Mouse (Mus musculus) c-Kit-positive CD71-positive TER-119-negative erythroid progenitor cells, embryonic 14.5 days (primary cell): ENCODE data around the gene Bmp7.

ENCODE experiments used
- DNase-seq: peaks from one replicate; pipeline ENCODE4 v3.0.0-alpha.2; 2013; ENCODE audit warnings: low read depth

The Bmp7 gene

GRCm38 (mm10) chr2:172848193-172848592 is 91.9 kb downstream of the Bmp7 start:
- no peak for DNase-seq

DNA sequence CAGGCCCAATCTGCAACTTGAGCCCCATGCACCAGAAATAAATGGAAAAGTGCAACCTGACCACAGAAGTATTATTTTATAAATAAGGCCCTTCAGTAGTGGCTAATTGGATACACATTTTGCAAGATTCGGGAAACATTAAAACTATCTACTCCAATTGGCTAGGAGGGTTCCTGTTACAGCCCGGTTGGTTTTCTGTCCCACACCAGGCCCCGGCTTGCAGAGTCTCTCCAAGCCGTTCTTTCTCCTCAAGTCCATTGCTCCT is 93.9 kb downstream of the Bmp7 start:
- no peak for DNase-seq

- DNase-seq: no peak
Observed at GRCm38 (mm10) chr2:172845536-172846310, 94.4 kb downstream of the Bmp7 start.

GRCm38 (mm10) chr2:172843903-172844302 is 96.2 kb downstream of the Bmp7 start:
- no peak for DNase-seq

DNA sequence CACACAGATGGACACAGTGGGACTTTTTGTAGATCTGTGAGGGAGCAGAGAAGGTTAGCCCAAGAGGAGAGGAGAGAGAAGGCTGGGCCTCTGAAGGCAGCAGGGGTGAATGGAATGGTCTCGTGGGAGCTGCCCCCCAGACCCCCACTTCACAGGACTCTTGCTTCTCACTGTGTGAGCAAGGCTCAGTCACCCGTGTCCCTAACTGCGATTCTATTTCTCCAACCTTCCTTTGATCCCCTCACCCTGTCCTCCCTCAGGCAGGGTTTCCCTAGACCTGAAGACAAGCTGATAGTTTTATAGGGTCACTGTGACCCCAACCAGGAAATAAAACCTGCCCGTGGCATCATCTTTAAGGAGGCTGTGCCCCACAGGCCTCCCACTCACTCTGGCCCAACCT is 97.8 kb downstream of the Bmp7 start:
- DNase-seq: no peak

DNA sequence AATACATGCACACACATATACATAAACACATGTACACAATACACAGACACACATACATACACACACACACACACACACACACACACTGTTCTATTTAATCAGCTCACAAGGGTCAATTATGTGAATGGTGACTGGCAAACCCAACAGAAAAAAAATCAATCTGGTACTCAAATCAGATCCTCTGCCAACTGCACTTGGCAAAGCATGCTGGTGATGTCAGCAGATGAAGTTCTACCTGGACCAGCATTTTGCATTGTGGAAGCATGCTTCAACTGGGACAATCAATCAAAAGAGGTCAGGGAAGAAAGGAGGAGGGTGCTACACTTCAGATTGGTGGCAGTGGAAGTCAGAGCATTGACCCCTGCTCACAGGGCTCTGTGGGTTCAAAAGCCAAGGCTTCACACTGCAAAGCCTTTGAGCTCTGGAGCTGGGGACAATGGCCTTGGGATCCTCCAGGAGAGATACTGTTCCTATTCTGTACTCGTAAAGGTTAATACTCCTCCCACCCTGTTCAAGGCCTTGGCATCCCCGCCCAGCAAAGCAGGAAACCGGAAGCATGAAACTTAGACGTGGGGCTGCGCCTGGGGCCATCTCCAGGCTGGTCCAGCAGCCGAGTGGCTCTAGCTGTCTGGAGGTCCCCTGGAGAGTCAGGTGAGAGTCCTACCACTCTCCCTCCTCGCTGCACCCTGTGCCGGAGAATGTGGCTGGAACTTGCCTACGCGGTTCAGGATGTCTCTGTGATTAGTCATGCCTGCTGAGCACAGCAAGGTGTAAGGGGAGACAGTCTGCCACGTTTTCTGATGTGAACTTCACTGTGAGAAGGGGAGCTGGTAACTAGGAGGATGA is 99.0 kb downstream of the Bmp7 start:
- DNase-seq: no peak

DNA sequence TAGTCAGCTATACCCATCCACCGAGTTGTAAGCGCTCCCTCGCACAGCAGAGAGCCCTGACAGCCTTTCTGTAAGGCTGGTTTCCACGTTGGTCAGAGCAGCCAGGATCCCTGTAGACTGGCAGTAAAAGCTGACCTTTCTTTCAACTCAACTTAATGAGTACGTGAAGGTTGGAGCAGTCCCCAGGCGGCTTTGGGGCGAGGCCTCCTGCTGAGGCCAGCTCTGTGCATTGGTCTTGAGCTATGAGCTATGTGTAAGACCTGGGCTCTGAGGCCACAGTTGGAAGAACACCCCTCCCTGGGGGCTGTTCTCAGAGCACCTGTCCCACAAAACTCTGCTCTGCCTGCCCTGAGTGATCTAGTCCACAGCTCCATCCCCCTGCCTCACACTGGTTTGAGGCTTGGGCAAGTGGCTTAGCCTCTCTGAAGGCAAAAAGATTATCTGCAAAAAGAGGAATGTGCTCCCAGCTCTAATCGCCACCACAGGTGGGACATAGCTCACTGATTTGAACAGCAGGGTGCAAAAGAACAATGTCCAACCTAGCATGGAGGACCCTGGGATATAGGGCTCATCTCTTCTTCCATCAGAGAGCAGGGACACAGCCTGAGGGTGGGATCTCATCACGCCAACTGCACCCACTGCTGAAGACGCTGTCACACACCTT is 100.7 kb downstream of the Bmp7 start:
- no peak for DNase-seq

DNA sequence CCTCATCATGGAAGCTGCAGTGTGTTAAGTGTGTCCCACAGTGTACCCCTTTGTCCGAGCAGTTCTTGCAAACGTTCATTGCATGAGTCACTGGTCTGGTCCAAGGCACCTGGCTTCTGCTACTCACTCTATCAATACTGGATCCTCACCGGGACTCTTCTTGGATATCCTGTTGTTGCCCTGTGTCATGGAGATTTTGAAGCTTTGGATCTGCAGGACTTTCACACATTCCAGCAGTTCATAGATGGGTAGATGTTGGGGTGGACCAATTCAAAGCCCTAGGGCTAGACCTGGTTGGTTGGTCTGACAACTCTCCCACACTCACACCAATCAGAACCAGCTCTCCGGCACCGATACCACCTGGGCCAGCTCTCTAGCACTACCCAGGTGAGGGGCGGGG is 103.6 kb downstream of the Bmp7 start:
- DNase-seq: no peak

DNA sequence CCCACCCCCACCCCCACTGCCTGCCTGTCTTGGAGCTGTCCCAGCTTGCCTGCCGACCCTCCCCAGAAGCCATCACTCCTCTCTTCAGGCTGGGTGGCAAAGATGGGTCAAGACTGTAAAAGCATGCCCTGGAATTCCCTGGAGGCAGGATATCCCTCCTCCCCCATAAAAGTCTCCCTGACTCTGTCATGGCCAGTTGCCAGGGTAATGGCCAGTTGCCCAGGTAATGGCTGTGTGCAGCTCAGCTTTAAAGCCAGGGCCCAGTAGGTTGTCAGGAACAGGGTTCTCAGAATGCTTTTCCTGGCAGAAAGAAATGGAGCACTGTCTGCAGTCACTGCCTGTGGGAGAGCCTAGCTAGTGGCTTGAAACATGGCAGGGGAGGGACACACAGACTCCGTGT is 106.9 kb downstream of the Bmp7 start:
- DNase-seq: no peak

GRCm38 (mm10) chr2:172831762-172832161 is 108.4 kb downstream of the Bmp7 start:
- DNase-seq: peak; percentile 33

GRCm38 (mm10) chr2:172831133-172831532 is 109.0 kb downstream of the Bmp7 start:
- DNase-seq: peak; percentile 56

DNA sequence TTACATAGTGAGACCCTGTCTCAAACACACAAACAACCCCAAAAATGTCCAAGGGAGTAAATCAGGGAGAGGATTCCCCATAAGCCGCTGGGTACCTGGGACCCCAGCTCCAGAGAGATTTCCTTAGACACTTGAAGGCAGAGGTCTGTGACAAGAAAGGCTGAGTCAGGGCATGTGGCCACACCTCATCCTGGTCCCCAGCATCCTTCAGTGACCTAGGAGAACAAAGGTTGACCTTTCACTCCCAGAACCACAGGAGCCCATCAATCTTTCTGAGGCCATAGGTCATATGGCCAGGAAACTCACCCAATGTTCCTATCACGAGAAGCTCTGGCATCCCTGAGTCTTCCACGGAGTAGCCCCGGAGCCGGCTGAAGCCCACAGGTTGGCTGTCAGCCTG is 111.9 kb downstream of the Bmp7 start:
- no peak for DNase-seq

DNA sequence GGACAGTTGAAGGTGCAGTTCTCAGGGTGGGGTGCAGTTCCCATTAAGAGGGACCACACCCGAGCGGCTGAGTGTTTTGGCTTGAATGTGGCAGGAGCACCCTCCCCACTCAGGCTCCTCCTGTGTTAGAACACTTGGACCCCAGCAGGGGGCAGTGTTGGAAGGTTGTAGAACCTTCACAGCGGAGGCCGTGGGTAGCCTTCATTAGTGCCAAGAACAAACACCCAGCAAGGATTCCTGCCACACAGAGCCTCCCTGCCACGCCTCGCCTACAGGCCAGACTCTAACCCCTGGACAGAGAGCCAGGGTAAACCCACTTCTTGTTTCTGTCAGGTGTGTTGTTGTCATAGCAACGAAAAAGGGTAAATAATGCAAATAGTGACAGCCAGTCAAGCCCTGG is 112.6 kb downstream of the Bmp7 start:
- peak; percentile 13 for DNase-seq

DNA sequence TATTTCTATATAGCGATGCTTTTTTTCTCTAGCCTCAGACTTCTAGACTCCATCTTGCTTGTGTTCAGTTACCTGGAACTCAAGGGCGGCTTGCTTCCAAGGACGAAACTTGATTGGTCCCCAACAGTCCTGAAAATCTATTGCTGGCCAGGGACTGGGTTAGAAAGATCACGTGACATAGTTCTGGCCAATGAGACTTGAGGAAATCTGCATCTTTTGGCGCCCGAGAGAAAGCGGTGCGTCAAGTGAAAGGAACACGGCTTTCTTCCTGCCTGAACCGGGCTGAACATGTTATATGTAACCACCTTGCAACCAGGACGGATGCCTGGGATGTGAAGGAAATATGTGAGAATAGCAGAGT is 114.4 kb downstream of the Bmp7 start:
- DNase-seq: no peak

DNA sequence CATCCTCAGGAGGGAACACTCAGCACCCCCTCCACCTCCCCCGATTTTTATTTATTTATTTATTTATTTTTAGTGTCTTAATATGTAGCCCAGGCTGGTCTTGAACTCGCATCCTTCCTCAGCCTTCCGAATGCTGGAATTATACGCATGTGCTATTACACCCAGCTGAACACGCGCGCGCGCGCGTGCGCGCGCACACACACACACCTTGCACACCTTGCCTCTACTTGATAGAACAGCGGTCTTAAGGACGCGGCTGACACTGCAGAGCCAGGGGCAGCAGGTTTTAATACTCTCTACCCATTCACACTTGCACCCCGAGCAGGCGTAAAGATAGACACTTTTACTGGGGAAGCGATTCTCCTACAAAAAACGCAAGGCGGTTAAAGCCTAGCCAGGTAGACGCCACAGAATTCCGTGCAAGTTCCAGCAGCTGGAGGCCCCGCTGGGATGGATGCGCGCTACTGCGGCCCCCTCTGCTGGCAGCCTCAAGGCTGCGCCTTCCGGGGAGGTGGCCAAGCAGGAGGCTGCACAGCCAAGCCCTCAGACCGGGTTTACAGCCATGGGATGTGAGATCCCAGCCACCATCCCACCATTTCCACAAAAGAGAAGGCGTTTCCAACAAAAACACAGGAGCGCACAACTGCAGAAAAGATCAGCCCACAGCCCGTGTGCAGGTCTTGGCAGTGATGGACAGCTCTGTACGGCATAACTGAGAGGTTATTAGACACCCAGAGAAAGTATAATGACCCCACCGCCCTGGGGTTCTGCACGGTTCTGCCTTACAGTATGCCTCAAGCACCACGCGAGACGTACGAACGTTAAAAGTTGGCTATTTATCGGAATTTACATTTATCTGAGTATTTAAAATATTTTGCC is 115.0 kb downstream of the Bmp7 start:
- DNase-seq: no peak

GRCm38 (mm10) chr2:172818631-172819230 is 121.4 kb downstream of the Bmp7 start:
- DNase-seq: no peak
